ENCODE assay signal across 24 mouse cellular contexts in genomic region chr17:62627508-62627907, GRCm38 (mm10).
"Had no signal": no experiment of that assay in that cellular context is flagged by ENCODE, and none has a peak within 500 bp of the region (broad histone marks: within the 10 kb centered on the region; RNA-seq: fewer than 3 reads in every experiment).

No protein-coding gene starts in this region.

- H3K4me3 ChIP-seq: intestine, embryonic 15.5 days; kidney, embryonic 15.5 days; left cerebral cortex, adult 2 months; limb, embryonic 12.5 days; limb, embryonic 15.5 days; lung, embryonic 15.5 days; neural tube, embryonic 12.5 days; neural tube, embryonic 15.5 days had no signal

- DNase-seq: kidney, adult 11 months; kidney, adult 8-10 months; kidney, postnatal 10 days; kidney, postnatal 36 days; layer of hippocampus, postnatal 36 days; left cerebral cortex, postnatal 4 days; lung, adult 18-20 months; midbrain, embryonic 14.5 days; right cerebral cortex, adult 18-20 months; right cerebral cortex, postnatal 14 days; right cerebral cortex, postnatal 4 days; thymus, adult 18-20 months; thymus, postnatal 36 days had no signal

- H3K27me3 ChIP-seq: intestine, embryonic 15.5 days; kidney, embryonic 15.5 days; limb, embryonic 12.5 days; limb, embryonic 15.5 days; lung, embryonic 15.5 days; neural tube, embryonic 12.5 days; neural tube, embryonic 15.5 days had no signal

- H3K4me1 ChIP-seq: intestine, embryonic 15.5 days; lung, embryonic 15.5 days had no signal

- H3K36me3 ChIP-seq: intestine, embryonic 15.5 days; kidney, embryonic 15.5 days; limb, embryonic 12.5 days; limb, embryonic 15.5 days; lung, embryonic 15.5 days; neural tube, embryonic 12.5 days; neural tube, embryonic 15.5 days had no signal

- H3K4me2 ChIP-seq: intestine, embryonic 15.5 days; kidney, embryonic 15.5 days; limb, embryonic 12.5 days; limb, embryonic 15.5 days; lung, embryonic 15.5 days; midbrain, embryonic 11.5 days; neural tube, embryonic 12.5 days; neural tube, embryonic 15.5 days had no signal

- H3K27ac ChIP-seq: intestine, embryonic 15.5 days; kidney, embryonic 15.5 days; left cerebral cortex, adult 2 months; limb, embryonic 12.5 days; limb, embryonic 15.5 days; liver, embryonic 14.5 days; lung, embryonic 15.5 days; macrophage; neural tube, embryonic 12.5 days; neural tube, embryonic 15.5 days had no signal

- H3K9me3 ChIP-seq: intestine, embryonic 15.5 days; kidney, embryonic 15.5 days; limb, embryonic 12.5 days; limb, embryonic 15.5 days; lung, embryonic 15.5 days; neural tube, embryonic 12.5 days; neural tube, embryonic 15.5 days had no signal

- H3K9ac ChIP-seq: intestine, embryonic 15.5 days; kidney, embryonic 15.5 days; limb, embryonic 12.5 days; limb, embryonic 15.5 days; liver, embryonic 14.5 days; lung, embryonic 15.5 days; neural tube, embryonic 12.5 days; neural tube, embryonic 15.5 days had no signal

- ATAC-seq: intestine, embryonic 15.5 days had no signal
